Mouse (Mus musculus): ENCODE data around the gene Tet1.
"Not testable (repeated sequence)": the region's sequence is repeated elsewhere in the genome, so short reads cannot be mapped to it uniquely, and the experiment has no call there.

The Tet1 gene

DNA sequence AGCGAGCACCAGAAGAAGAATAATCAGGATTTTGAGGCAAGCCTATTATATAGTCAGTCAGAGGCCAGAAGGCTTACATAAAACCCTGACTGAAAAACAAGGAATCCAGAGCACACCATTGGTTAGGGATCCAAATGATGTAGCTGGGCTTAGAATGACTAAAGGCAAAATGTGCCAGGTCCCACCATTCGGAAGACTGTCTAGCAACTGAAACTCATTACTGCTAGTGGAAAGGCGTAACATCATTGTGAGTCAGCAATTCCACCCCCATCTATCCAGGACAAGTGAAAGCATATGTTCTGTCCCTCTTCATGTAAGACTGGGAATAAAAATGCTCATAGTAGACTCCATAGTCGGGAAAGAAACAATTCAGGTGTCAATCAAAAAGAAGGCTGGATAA lies 57.8 kb downstream of the Tet1 start:
- DNase-seq (ENCODE audit: low spot score): no peak

GRCm38 (mm10) chr10:62848783-62849182 lies 60.0 kb downstream of the Tet1 start:
- DNase-seq (ENCODE audit: low spot score): no peak

DNA sequence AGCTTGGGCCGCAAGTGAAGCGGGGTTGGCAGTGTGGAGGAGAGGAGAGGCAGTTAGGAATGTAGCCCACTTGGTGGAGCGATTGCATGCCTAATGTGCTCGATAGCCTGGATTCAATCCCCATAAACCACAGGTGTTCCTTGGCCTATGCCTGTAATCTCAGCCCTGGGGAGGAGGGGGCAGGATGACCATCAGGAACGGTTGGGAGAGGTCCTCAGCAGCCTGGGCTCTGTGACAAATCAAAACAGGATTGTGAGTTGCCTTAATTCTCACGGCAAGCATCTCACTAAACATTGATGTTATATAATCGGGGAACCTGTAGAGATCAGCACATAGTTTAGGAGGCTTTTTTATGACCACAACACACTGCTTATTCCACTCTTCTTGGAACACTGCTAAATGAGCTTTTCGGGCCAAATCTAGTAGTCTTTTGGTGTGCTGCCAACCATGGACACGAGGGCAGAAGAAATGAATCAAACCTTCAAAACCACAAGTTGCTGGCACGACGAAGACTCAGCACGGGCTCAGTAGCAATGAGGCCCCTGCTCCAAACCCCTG lies 61.6 kb downstream of the Tet1 start:
- no peak for DNase-seq (ENCODE audit: low spot score)

DNA sequence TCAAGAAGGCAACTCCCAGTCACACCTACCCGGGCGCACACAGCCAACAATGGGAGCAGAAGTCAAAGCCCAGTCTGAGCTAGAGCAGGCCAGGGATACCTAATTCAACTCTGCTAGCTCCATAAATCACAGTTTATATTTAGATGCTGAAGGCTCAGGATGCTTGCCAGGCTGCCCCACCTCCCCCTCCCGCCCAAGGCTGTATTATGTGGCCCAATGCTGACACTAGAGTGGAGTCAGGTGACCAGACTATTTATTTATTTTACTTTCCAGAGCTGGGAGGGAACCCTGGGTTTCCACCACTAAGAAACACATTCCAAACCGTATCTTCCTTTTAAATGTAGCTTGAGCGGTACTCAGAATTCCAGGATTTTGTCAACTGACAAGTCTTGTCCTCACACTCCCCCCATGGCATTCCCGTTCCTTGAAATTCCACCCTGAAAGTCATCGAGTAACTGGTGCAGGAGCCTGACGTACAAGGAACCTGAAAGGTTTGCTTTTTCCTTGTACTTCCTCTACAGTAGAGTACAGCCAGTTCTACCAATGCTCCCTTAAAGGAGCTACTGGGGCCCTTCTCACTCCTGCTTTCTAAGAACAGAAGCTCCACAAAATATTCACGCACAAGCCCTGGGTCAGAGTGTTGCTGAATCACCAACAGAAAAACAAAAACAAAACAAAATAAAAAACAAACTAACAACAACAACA lies 64.9 kb downstream of the Tet1 start:
- no peak for DNase-seq (ENCODE audit: low spot score)

GRCm38 (mm10) chr10:62841901-62842447 lies 66.8 kb downstream of the Tet1 start:
- no peak for DNase-seq (ENCODE audit: low spot score)

- DNase-seq (ENCODE audit: low spot score): no peak
Observed at GRCm38 (mm10) chr10:62840687-62841086, 68.1 kb downstream of the Tet1 start.

DNA sequence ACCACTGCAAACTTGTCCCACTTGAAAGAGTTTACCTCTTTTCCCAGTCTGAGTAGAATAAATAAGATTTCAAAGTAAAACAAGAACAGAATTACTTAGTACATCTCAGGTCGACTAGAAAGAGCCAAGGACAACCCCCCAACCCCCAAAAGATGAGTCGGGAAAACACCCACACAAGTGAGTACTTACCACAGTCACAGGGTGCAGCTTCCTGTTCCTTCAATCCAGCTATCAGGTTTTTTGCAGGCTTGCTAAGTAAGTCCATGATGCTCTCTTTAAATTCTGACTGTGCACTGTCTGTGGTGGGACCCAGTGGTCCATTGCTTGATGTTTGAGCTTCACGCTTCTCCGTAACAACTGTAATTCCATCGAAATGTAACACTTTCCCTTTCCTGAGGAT lies 70.8 kb downstream of the Tet1 start:
- no peak for DNase-seq (ENCODE audit: low spot score)

- DNase-seq (ENCODE audit: low spot score): no peak
Observed at GRCm38 (mm10) chr10:62832783-62833182, 76.0 kb downstream of the Tet1 start.

- no peak for DNase-seq (ENCODE audit: low spot score)
Observed at GRCm38 (mm10) chr10:62831546-62831945, 77.2 kb downstream of the Tet1 start.

GRCm38 (mm10) chr10:62824474-62824873 lies 84.3 kb downstream of the Tet1 start:
- DNase-seq (ENCODE audit: low spot score): no peak

- DNase-seq (ENCODE audit: low spot score): no peak
Observed at GRCm38 (mm10) chr10:62823431-62823830, 85.4 kb downstream of the Tet1 start.

GRCm38 (mm10) chr10:62810010-62810409 lies 98.8 kb downstream of the Tet1 start:
- DNase-seq (ENCODE audit: low spot score): no peak

DNA sequence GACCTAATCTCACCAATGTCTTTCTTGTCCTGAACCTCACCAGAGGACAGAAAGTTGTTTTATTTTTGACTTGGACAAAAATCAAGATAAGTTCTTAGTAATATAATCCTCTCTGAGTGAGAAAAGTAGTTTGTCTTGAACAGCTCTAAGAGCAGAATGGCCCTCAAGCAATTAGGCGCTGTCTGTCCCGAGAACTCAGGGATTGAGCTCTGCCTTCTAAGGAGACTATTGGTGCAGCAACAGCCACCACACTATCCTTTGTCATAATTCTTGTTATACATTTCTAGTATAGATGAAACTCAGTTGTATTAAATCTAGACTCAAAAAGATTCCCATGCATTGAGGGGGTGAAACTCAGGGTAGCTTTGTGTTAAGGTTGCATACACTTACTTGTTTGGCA lies 100.0 kb downstream of the Tet1 start:
- no peak for DNase-seq (ENCODE audit: low spot score)

DNA sequence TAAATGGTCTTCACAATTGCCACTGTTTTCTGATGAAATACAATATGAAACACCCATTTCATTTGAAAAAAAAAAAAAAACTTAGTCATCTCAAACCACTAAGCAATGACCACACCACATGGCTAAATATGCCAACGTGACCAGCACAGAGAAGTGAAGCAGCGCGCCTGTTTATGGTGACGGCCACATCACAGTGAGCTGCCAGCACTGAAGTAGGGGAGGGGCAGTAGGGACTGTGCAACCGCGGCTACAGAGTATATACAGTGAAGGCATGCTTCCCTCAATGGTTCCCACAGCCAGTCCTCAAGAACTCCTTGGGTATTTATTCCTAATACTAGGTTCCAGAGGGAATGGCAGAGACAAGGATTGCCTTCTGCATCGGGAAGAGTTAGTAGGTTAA lies 100.5 kb downstream of the Tet1 start:
- DNase-seq (ENCODE audit: low spot score): no peak

DNA sequence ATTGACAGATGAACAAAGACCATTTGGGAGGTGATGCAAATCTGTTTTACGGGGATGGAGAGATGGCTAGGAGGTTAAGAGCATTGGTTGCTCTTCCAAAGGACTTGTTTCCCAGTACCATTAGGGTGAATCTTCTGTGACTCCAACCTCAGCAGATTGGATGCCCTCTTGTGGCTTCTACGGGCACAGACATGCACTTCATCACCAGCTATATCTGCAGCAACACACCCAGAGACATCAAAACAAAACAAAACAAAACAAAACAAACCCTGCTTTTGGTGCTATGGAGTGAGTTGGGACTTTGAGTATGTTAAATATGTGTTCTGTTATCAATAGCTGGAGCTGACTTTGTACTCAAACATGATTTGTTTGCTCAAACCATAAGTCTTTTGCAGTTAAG lies 104.7 kb downstream of the Tet1 start:
- DNase-seq (ENCODE audit: low spot score): no peak

DNA sequence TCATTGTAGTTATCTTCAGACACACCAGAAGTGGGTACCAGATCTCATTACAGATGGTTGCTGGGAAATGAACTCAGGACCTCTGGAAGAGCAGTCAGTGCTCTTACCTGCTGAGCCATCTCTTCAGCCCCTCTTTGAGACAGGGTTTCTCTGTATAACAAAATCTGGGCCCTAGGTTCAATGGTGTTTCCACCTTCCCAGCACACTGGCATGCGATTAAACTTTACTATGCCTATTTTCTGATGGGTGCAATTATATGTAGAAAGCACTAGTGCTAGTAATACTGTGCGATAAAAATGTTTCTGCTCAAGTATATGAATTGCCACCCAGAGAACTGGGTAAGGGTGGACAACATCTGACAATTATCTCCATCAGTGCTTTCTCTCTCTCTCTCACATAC lies 105.5 kb downstream of the Tet1 start:
- DNase-seq (ENCODE audit: low spot score): no peak

GRCm38 (mm10) chr10:62794221-62794620 lies 114.6 kb downstream of the Tet1 start:
- no peak for DNase-seq (ENCODE audit: low spot score)

DNA sequence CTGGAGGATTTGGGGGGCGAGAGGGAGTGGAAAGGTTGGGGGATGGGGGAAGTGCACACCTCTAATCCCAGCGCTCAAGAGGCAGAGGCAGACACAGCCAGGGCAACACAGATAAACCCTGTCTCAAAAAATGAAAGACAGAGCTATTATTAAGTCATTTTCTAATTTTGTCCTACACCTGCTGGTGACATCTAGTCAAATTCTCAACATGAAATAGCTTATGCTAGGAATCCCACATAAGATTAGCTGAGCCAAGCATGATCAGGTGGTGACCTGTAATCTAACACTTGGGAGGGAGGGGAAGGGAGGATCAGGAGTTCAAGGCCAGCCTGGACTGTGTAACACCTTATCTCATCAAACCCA lies 115.7 kb downstream of the Tet1 start:
- no peak for DNase-seq (ENCODE audit: low spot score)

- peak; percentile 97 for DNase-seq (ENCODE audit: low spot score)
Observed at GRCm38 (mm10) chr10:62792177-62793090, 116.4 kb downstream of the Tet1 start, which contains the start of gene Ccar1. TSS of gene Ccar1 (minus strand) at chr10:62792286.

DNA sequence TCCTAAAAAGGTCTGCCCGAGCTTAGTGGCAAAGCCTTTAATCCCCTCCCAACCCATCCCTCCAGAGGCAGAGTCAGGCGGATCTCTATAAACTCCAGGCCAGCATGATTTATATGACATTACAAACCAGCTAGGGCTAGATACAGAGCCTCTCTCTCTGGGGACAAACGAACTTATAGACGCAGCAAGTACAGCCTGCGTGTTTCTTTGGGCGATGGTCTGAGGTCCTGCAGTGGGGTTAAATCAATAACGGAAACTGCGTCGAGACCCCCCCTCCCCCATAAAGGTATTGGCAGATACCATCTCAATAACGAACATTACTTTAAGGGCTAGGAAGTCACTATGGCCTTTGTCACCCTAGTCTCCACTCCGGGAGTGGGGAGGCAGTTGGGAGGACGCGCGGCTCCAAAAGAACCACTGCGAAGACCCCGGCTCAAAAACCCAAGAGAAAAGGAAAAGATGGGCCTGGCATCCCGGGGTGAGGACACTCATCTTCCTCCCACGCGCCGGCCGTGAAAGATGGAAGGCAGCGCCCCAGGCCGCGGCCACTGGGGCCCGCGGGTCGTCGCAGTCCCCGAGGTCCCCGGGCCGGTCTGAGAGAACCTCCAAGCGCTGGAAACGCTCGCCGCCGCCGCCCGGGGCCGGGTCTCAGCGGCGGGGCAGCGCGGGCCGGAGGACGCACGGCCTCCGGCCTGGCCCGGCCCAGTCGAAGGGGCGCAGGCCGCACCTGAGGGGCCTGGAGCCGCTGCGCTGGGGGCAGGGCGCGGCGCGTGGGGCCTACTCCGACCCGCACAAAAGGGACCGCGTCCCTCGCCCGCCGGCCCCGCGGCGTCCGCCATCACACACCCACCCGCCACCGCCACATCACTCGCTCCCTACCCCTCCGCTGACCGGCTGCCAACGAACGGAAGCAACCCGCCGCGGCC lies 117.3 kb downstream of the Tet1 start:
- DNase-seq (ENCODE audit: low spot score): peak; percentile 22

- not testable (repeated sequence) for DNase-seq (ENCODE audit: low spot score)
Observed at GRCm38 (mm10) chr10:62781776-62782175, 127.0 kb downstream of the Tet1 start.
